Comparison of ENCODE assay signal across 21 mouse cellular contexts in genomic region chr5:92838351-92838784, GRCm38 (mm10).
DNase-seq lines count a peak whose midpoint lies in the region; ATAC-seq and TF ChIP-seq lines count a peak whose summit lies in the region.
"Had no signal": no experiment of that assay in that cellular context is flagged by ENCODE, and none has a peak within 500 bp of the region (broad histone marks: within the 10 kb centered on the region; RNA-seq: fewer than 3 reads in every experiment).

No protein-coding gene starts in this region.

- no peak for TF ChIP-seq POLR2A in liver, adult 2 months (IDR thresholded peaks at IDR 0.05; ENCODE audit: extremely low read depth, insufficient read depth, low read length)
- TF ChIP-seq POLR2A in brain, embryonic 14.5 days (IDR thresholded peaks at IDR 0.05; ENCODE audit: borderline replicate concordance, extremely low read depth, insufficient read depth, insufficient read length, poor library complexity, severe bottlenecking) = no peak

- H3K27me3 ChIP-seq in forebrain, embryonic 16.5 days (replicated peaks; ENCODE audit: control insufficient read depth, insufficient read depth, low read length) = no peaks in the 10 kb centered on the region
- H3K27me3 ChIP-seq in forebrain, embryonic 12.5 days = no peaks in the 10 kb centered on the region
- no peaks in the 10 kb centered on the region for H3K27me3 ChIP-seq in liver, adult 2 months (ENCODE audit: control insufficient read depth, insufficient read depth, low read length)
- H3K27me3 ChIP-seq in liver, embryonic 12.5 days (replicated peaks) = no peaks in the 10 kb centered on the region
- no peaks in the 10 kb centered on the region for H3K27me3 ChIP-seq in kidney, embryonic 14.5 days (ENCODE audit: control insufficient read depth, insufficient read depth, low read length)
- H3K27me3 ChIP-seq: heart, embryonic 15.5 days; neural tube, embryonic 12.5 days had no signal

- ATAC-seq in forebrain, embryonic 16.5 days = peak; percentile 17; the same call in 1 of the 2 replicates
- ATAC-seq in forebrain, embryonic 12.5 days (ENCODE audit: low FRiP score) = no peak
- ATAC-seq in liver, embryonic 12.5 days = no peak
- ATAC-seq in kidney, embryonic 14.5 days (ENCODE audit: low FRiP score, low TSS enrichment) = no peak

- H3K9ac ChIP-seq in forebrain, embryonic 16.5 days (replicated peaks; ENCODE audit: low read depth, low read length) = no peak overlapping the region
- H3K9ac ChIP-seq in forebrain, embryonic 12.5 days = no peak overlapping the region
- no peak overlapping the region for H3K9ac ChIP-seq in liver, adult 2 months (ENCODE audit: low read depth, low read length)
- no peak overlapping the region for H3K9ac ChIP-seq in liver, embryonic 12.5 days
- no peak overlapping the region for H3K9ac ChIP-seq in kidney, embryonic 14.5 days (ENCODE audit: low read depth, low read length)
- H3K9ac ChIP-seq: heart, embryonic 15.5 days; neural tube, embryonic 12.5 days had no signal

- no peaks in the 10 kb centered on the region for H3K79me2 ChIP-seq in liver, adult 2 months (ENCODE audit: control insufficient read depth, insufficient read depth, low read length)

- H3K9me3 ChIP-seq in forebrain, embryonic 16.5 days (ENCODE audit: control insufficient read depth, low read length) = no peaks in the 10 kb centered on the region
- 0 out of 2 replicates have a peak, but pooled peaks cover 3% of the 10 kb centered on the region for H3K9me3 ChIP-seq in forebrain, embryonic 12.5 days
- H3K9me3 ChIP-seq in liver, embryonic 12.5 days (replicated peaks) = 0 out of 2 replicates have a peak, but pooled peaks cover 3% of the 10 kb centered on the region
- peaks cover 3% of the 10 kb centered on the region for H3K9me3 ChIP-seq in kidney, embryonic 14.5 days (ENCODE audit: control insufficient read depth, low read length)
- H3K9me3 ChIP-seq: G1E; heart, embryonic 15.5 days; neural tube, embryonic 12.5 days had no signal

- H3K4me1 ChIP-seq in forebrain, embryonic 16.5 days (replicated peaks; ENCODE audit: control insufficient read depth, insufficient read depth, low read length) = peaks cover 24% of the 10 kb centered on the region
- peaks cover 25% of the 10 kb centered on the region for H3K4me1 ChIP-seq in forebrain, embryonic 12.5 days
- 0 out of 2 replicates have a peak, but pooled peaks cover 2% of the 10 kb centered on the region for H3K4me1 ChIP-seq in liver, adult 2 months (ENCODE audit: control insufficient read depth, insufficient read depth, low read length)
- no peaks in the 10 kb centered on the region for H3K4me1 ChIP-seq in liver, embryonic 12.5 days
- peaks cover 20% of the 10 kb centered on the region; the same call in 1 of the 2 replicates for H3K4me1 ChIP-seq in kidney, embryonic 14.5 days (ENCODE audit: control insufficient read depth, insufficient read depth, low read length)

- no peak overlapping the region for H3K27ac ChIP-seq in forebrain, embryonic 16.5 days (ENCODE audit: low read length)
- no peak overlapping the region for H3K27ac ChIP-seq in forebrain, embryonic 12.5 days
- no peak overlapping the region for H3K27ac ChIP-seq in liver, adult 2 months (replicated peaks; ENCODE audit: insufficient read depth, low read depth, low read length)
- no peak overlapping the region for H3K27ac ChIP-seq in liver, embryonic 12.5 days
- H3K27ac ChIP-seq in kidney, embryonic 14.5 days (ENCODE audit: low read depth, low read length) = no peak overlapping the region
- H3K27ac ChIP-seq: heart, adult 2 months; heart, embryonic 15.5 days; neural tube, embryonic 12.5 days had no signal

- H3K36me3 ChIP-seq in forebrain, embryonic 16.5 days (ENCODE audit: control insufficient read depth, insufficient read depth) = no peaks in the 10 kb centered on the region
- no peaks in the 10 kb centered on the region for H3K36me3 ChIP-seq in forebrain, embryonic 12.5 days (replicated peaks)
- no peaks in the 10 kb centered on the region for H3K36me3 ChIP-seq in liver, adult 2 months (ENCODE audit: control insufficient read depth, insufficient read depth, low read length)
- H3K36me3 ChIP-seq in liver, embryonic 12.5 days = no peaks in the 10 kb centered on the region
- no peaks in the 10 kb centered on the region for H3K36me3 ChIP-seq in kidney, embryonic 14.5 days (ENCODE audit: control insufficient read depth, insufficient read depth, low read length)
- H3K36me3 ChIP-seq: G1E; heart, embryonic 15.5 days; neural tube, embryonic 12.5 days had no signal

- no peak overlapping the region for H3K4me2 ChIP-seq in forebrain, embryonic 16.5 days (ENCODE audit: low read length)
- H3K4me2 ChIP-seq in forebrain, embryonic 12.5 days = no peak overlapping the region
- no peak overlapping the region for H3K4me2 ChIP-seq in liver, embryonic 12.5 days
- no peak overlapping the region for H3K4me2 ChIP-seq in kidney, embryonic 14.5 days (replicated peaks; ENCODE audit: low read depth, low read length)
- H3K4me2 ChIP-seq: heart, embryonic 15.5 days; neural tube, embryonic 12.5 days had no signal

- DNase-seq in liver, adult 2 months (ENCODE audit: extremely low read depth, low read depth, low spot score) = peak; percentile 55
- DNase-seq in brain, embryonic 14.5 days (ENCODE audit: low read depth) = peak; percentile 64
- peak; percentile 13 for DNase-seq in telencephalon, adult 2 months (ENCODE audit: low read depth, low spot score)
- DNase-seq: cerebellum, adult 9-10 months; gastrocnemius, postnatal 25 days; heart, adult 2 months; heart, postnatal 4 days; kidney, adult 2 months; kidney, postnatal 14 days; left cerebral cortex, postnatal 4 days; liver; lung, adult 18-20 months; lung, postnatal 14 days; thymus, postnatal 36 days had no signal

- TF ChIP-seq CTCF in liver, adult 2 months (IDR thresholded peaks at IDR 0.05; ENCODE audit: low read depth, low read length) = no peak
- TF ChIP-seq CTCF in brain, embryonic 14.5 days (IDR thresholded peaks at IDR 0.05; ENCODE audit: borderline replicate concordance, extremely low read depth, insufficient read depth, insufficient read length) = no peak

- no peak overlapping the region for H3K4me3 ChIP-seq in forebrain, embryonic 16.5 days (replicated peaks; ENCODE audit: low read length)
- no peak overlapping the region for H3K4me3 ChIP-seq in forebrain, embryonic 12.5 days (replicated peaks)
- H3K4me3 ChIP-seq in liver, adult 2 months (ENCODE audit: insufficient read depth, low read depth, low read length) = no peak overlapping the region
- no peak overlapping the region for H3K4me3 ChIP-seq in liver, embryonic 12.5 days
- H3K4me3 ChIP-seq in kidney, embryonic 14.5 days (ENCODE audit: low read length) = no peak overlapping the region
- H3K4me3 ChIP-seq: heart, adult 2 months; heart, embryonic 15.5 days; neural tube, embryonic 12.5 days had no signal

- 56% methylated on average over 9 of the region's 9 CpGs for WGBS in forebrain, embryonic 16.5 days
- 90% methylated on average over 9 of the region's 9 CpGs for WGBS in forebrain, embryonic 12.5 days
- WGBS in liver, adult 2 months = 62% methylated on average over 9 of the region's 9 CpGs
- WGBS in liver, embryonic 12.5 days (ENCODE audit: insufficient replicate concordance) = 74% methylated on average over 9 of the region's 9 CpGs
- 89% methylated on average over 9 of the region's 9 CpGs for WGBS in kidney, embryonic 14.5 days

Comparison
In these comparisons a context has a peak if more than half of its experiments do, and no peak if none do; other contexts are left out.
1. DNase-seq: peak in every context shown above with its lines; median percentile 64 in brain, embryonic 14.5 days; 55 in liver, adult 2 months; 13 in telencephalon, adult 2 months.